Mouse (Mus musculus): ENCODE results near the gene Tmem131.

DNA sequence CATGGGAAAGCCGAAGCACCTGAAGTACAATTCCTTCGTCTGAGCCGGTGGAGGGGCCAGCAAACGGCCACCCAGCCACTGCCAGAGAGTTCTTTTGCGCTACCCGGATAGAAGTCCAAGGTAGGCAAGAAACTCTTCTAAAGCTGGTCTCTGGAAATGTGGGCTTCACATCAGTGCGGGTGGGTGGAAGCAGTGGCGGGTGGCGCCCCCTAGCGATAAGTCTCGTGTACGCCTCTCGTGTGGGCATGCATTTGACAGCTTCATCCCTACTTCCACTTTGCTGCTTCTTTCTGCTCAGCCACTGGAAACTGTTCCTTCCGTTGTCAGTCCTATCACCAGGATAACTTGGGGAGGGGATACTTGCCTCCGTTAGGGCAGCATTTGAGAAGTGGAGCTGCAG lies 197.0 kb downstream of the Tmem131 start:
- TF ChIP-seq CTCF (IDR thresholded peaks at IDR 0.05; ENCODE audit: low read depth, low read length) (peak; percentile 91), POLR2A (IDR thresholded peaks at IDR 0.05; ENCODE audit: insufficient read depth, low read length) (no peak), EP300 (IDR thresholded peaks at IDR 0.05; ENCODE audit: insufficient read depth, low read depth, low read length) (no peak)
